Mouse (Mus musculus): ENCODE measurements at regions not wholly inside any gene's neighbourhood (a gene's known extent, or its start where the extent isn't known, plus 50 kb on each side); places are given as distances from the start of the nearest gene placed in this dataset.

DNA sequence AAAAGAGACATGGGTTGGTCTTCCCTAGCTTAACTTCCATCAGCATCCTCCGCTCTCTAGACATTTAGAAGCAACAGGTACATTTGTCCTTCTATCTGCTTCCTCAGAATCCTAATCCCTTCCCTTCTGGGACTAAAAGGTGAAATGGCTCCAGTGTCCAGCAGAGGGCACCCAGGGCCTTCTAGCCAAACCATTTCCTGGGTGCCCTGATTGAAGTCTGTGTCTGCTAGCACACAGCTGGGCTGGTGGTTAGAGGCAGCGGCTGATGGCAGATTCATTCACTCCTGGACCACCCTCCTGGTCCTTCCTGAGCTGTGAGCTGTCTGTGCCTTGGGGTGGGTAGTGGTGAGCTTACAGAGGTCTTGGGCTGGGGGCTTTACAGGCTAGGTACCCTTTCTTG lies 76.5 kb upstream of the Col13a1 start:
- peak; percentile 51 for DNase-seq (ENCODE audit: low read depth, low spot score)

DNA sequence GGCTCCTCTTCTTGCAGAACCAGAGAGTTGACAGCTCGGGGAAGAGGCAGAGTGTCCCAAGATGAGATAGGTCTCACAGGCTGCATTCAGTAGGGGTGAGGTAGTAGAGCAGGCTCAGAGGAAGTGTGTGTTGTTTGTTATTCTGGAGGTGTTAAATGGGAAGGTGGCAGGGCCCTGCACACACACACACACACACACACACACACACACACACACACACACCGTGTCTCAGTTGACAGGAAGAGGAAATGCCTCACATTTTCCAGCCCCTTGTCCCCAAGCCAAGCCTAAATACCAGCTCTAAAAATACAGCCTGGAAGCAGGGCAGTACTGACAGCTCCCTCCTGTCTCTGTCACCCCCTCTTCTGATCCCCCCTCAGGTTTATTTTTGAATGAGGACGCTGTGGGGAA lies 70.9 kb upstream of the Col13a1 start:
- DNase-seq (ENCODE audit: low read depth, low spot score): no peak

DNA sequence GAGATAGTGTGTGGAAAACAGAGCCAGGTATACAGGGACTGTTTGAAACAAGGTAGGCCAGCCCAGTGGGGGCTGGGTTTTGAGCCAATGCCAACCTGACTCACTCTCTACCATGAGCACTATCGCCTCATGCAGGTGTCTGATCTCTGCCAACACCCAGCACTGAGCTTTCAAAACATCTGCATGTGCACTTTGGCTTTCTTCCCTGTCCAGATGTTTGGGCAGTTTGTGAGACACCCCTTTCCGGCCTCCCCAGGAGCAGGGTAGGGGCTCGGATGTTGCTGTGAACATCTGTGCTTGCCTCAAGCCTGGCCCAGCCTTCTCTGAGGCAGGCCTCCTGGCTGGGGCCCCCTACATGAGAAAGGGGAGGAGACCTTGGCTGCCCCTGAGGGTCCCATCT lies 65.5 kb upstream of the Col13a1 start:
- DNase-seq (ENCODE audit: low read depth, low spot score): no peak

DNA sequence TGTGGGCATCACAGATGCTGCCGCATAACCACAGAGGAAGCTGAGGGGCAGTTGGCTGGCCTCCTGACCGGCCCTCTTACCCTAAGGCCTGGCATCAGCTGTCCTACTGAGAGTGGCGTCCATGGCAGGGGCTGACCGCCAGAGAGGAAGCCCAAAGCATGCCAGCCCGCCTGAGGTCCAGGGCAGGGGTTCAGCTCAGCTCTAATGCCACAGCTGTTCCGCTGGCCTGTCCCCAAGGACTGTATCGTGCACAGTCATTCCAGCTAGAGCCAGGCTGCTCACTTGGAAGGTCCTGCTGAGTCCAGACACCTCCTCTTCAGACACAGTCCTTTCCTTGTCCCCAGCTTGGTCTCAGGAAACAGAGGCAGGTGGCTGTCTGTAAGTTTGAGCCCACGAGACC lies 61.0 kb upstream of the Col13a1 start:
- DNase-seq (ENCODE audit: low read depth, low spot score): no peak

DNA sequence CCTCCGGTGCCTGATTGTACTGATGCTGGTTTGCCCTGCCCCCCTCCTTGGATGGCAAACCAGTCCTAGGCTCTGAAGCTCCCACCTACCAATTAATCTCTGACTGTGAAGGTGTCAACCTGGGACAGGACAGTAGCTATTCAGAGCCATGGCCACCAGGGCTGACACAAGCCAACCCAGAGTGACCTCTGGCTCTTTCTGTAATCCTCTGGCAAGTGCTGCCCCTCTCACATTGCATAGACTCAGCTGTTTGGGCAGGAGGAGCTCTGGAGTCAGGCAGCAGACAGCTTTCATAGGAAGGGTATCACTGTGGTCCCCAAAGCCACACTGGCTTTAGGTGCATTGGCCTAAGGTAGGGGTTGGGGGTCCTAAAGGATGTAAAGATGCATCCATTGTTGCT lies 59.7 kb upstream of the Col13a1 start:
- no peak for DNase-seq (ENCODE audit: low read depth, low spot score)

DNA sequence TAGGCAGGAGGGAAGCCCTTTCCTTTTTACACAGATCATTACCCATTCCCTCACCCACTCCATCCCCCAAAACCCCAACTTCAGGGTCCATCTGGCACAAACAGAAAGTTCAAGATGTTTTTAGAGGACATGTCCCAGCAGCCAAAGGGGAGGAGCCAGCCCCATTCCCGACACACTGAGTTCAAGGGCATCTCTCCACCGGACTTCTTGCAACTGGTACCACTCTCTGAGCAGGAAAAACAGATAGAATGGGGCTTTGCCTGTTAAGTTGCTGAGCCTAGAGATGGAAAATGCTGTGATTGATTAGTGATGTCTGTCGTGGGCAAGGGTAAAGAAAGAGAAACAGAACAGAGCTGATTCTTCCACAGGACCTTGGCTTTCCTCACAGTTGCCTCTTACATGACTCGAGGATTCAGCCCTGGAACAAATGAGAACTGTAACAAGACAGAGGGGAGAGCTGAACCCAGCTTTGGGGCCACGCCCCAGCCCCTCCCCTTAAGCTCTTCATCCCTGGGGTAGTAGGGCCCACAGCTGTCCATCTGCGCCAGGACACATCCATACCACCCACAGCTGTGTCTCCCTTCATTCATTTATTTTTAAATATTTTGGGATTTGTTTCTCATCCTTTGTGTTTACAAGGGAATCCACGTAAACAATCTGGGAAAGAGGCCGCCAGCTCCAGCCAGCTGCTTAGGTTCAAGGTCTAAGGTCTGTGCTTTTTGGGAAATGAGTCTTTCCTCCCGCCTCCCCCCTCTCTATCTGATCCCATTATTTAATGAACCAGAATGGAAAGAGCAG lies 58.7 kb upstream of the Col13a1 start:
- DNase-seq (ENCODE audit: low read depth, low spot score): peak; percentile 44

DNA sequence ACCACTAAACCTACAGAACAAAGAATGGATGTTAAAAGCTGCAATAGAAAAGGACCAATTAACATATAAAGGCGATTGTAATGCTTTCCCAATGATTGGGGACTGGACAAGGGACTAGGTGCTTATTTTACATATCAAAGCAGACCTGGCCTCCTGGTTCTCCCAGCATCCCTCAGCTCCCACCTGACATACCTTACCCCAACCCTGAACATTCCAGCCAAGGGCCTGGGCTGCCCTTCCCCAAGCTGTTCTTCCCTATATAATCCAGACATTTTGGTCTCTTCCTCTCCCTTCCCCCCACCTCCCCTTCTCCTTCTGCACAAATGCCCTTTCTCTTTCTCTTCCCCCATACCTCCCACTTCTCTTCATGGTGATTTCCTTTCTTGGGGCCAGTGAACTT lies 57.9 kb upstream of the Col13a1 start:
- peak; percentile 79 for DNase-seq (ENCODE audit: low read depth, low spot score)

DNA sequence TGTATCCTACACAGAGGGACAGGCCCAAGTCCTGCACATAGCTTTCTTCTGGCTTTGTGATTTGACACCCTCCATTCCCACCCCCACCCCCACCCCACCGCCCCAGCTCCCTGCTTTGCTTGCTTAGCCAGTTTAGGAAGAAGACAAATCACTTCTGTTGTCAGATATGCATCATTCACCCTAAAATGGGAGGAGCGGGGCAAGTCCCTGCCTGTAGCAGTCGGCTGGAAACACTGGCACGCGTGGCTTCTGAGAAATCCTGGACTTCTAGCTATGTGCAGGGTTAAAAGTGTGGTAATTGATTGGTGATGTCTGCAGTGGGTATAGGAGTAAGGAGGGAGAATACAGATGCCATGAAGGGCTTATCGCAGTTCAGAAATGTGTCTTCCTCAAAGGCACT lies 55.4 kb upstream of the Col13a1 start:
- DNase-seq (ENCODE audit: low read depth, low spot score): no peak

DNA sequence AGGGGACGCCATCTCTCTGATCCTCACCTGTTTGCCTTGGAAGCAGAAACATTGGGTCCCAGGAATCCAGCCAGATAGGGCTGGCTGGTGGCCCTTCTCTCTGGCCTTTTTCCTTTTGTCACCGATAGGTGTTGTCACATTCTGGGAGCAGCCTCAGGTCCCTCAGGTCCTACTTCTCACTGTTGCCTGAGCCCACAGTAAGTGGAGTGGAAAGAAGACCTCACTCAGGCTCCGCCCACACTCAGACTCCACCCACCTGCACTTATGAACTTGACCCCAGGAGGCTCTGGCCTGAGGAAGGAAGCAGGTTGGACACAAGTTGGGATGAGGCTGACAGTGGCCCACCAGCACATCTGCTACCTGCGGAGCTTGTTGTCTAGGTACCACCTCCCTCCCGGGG lies 54.8 kb upstream of the Col13a1 start:
- DNase-seq (ENCODE audit: low read depth, low spot score): peak; percentile 72

DNA sequence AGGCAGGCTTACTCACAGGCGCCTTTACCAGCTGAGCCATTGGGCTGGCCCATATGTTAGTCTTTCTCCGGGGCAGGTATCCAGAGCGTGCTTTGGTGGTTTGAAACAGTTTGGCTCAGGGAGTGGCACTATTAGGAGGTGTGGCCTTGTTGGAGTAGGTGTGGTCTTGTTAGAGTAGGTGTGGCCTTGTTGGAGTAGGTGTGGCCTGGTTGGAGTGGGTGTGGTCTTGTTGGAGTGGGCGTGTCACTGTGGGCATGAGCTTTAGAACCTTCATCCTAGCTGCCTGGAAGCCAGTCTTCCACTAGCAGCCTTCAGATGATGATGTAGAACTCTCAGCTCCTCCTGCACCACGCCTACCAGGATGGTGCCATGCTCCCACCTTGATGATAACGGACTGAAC lies 53.1 kb upstream of the Col13a1 start:
- DNase-seq (ENCODE audit: low read depth, low spot score): peak; percentile 62

DNA sequence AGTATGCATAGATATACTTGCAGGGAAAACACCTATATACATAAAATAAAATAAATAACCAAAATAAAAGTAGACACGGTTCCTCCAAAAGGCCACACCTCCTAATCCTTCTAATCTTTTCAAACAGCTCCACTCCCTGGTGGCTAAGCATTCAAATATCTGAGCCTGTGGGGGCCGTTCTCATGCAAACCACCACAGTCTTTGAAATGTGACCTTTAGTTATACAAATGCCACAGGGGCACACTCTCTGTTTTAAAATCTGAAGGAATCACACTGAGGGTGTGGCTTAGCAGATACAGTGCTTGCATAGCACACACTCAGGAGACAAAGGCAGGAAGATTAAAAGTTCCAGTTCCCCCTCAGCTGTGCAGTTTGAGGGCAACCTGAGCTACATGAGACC lies 50.4 kb upstream of the Col13a1 start:
- peak; percentile 90 for DNase-seq (ENCODE audit: low read depth, low spot score)

Data from R1 (cell line).